ENCODE assay signal across 28 mouse cellular contexts in the genomic region with DNA sequence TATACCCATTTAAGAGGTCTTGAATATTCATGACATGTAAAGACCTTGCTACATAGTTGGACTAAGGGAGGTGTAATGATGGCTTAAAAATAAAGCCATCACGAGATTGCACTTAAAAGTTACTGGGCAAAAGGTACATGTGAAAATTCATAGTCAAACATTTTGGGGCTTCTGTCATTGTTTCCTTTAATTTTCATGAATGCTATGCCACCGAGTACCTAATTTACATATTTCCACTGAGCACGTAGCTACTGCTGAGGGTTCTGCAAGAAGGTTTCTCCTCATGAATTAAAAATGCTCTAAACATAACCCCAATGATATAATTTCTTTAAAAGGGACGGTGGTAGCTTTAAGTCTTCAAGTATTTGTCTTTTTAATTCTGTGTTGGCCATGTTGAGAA.
"Had no signal": no experiment of that assay in that cellular context is flagged by ENCODE, and none has a peak within 500 bp of the region (broad histone marks: within the 10 kb centered on the region; RNA-seq: fewer than 3 reads in every experiment).

No protein-coding gene starts in this region.

- H3K27ac ChIP-seq: embryonic facial prominence, embryonic 10.5 days; embryonic facial prominence, embryonic 12.5 days; embryonic facial prominence, embryonic 13.5 days; embryonic facial prominence, embryonic 15.5 days; forebrain, embryonic 10.5 days; forebrain, embryonic 12.5 days; forebrain, embryonic 13.5 days; forebrain, embryonic 15.5 days; gastrocnemius, adult 2 months; heart, adult 2 months had no signal

- ATAC-seq: forebrain, embryonic 13.5 days; forebrain, embryonic 14.5 days; forebrain, embryonic 15.5 days; forebrain, embryonic 16.5 days; forebrain, postnatal 0 days had no signal

- H3K4me3 ChIP-seq: embryonic facial prominence, embryonic 10.5 days; embryonic facial prominence, embryonic 12.5 days; embryonic facial prominence, embryonic 13.5 days; embryonic facial prominence, embryonic 15.5 days; erythroblast, embryonic 14.5 days; forebrain, embryonic 10.5 days; forebrain, embryonic 12.5 days; forebrain, embryonic 13.5 days; forebrain, embryonic 15.5 days; gastrocnemius, adult 2 months; heart, adult 2 months had no signal

- DNase-seq: cerebellum, adult 8-10 months; cerebellum, adult 9-10 months; cerebellum, adult 9-11 months; cerebellum, postnatal 10 days; cerebellum, postnatal 14 days; cerebellum, postnatal 25 days; cerebellum, postnatal 36 days; embryo, embryonic 11 days; forebrain, postnatal 0 days; gastrocnemius, adult 2 months; gastrocnemius, postnatal 10 days; gastrocnemius, postnatal 14 days; gastrocnemius, postnatal 25 days; gastrocnemius, postnatal 36 days; heart, adult 11 months; heart, adult 18-20 months; heart, adult 2 months had no signal

- H3K9me3 ChIP-seq: embryonic facial prominence, embryonic 10.5 days; embryonic facial prominence, embryonic 12.5 days; embryonic facial prominence, embryonic 13.5 days; embryonic facial prominence, embryonic 15.5 days; forebrain, embryonic 10.5 days; forebrain, embryonic 12.5 days; forebrain, embryonic 13.5 days; forebrain, embryonic 15.5 days had no signal

- H3K9ac ChIP-seq: embryonic facial prominence, embryonic 12.5 days; embryonic facial prominence, embryonic 13.5 days; embryonic facial prominence, embryonic 15.5 days; forebrain, embryonic 12.5 days; forebrain, embryonic 13.5 days; forebrain, embryonic 15.5 days; forebrain, postnatal 0 days had no signal

- H3K4me1 ChIP-seq: embryonic facial prominence, embryonic 10.5 days; embryonic facial prominence, embryonic 12.5 days; embryonic facial prominence, embryonic 13.5 days; embryonic facial prominence, embryonic 15.5 days; forebrain, embryonic 10.5 days; forebrain, embryonic 12.5 days; forebrain, embryonic 13.5 days; forebrain, embryonic 15.5 days had no signal

- H3K4me2 ChIP-seq: embryonic facial prominence, embryonic 12.5 days; embryonic facial prominence, embryonic 13.5 days; embryonic facial prominence, embryonic 15.5 days; forebrain, embryonic 12.5 days; forebrain, embryonic 13.5 days; forebrain, embryonic 15.5 days had no signal

- H3K36me3 ChIP-seq: embryonic facial prominence, embryonic 10.5 days; embryonic facial prominence, embryonic 12.5 days; embryonic facial prominence, embryonic 13.5 days; embryonic facial prominence, embryonic 15.5 days; forebrain, embryonic 10.5 days; forebrain, embryonic 12.5 days; forebrain, embryonic 15.5 days had no signal

- H3K27me3 ChIP-seq: embryonic facial prominence, embryonic 12.5 days; embryonic facial prominence, embryonic 13.5 days; embryonic facial prominence, embryonic 15.5 days; forebrain, embryonic 12.5 days; forebrain, embryonic 13.5 days; forebrain, embryonic 15.5 days had no signal
